Mouse (Mus musculus) liver, embryonic 15.5 days (tissue): ENCODE measurements at regions not wholly inside any gene's neighbourhood (a gene's known extent, or its start where the extent isn't known, plus 50 kb on each side); places are given as distances from the start of the nearest gene placed in this dataset.
A peak's percentile ranks its signal among the peaks of the same experiment; 100 is the strongest.

ENCODE experiments used
- ATAC-seq: fragments of 200-750 bp; cut with Nextera tagmentation; 2 replicates; pipeline ENCODE4 v1.8.0; 2017; ENCODE audit warnings: moderate number of reproducible peaks, mild to moderate bottlenecking, moderate library complexity; ENCODE audit not compliant: insufficient read depth
- H3K27ac ChIP-seq: fragments of 300-500 bp; sonication (generic); replicated peaks from 2 replicates; pipeline ENCODE4 v1.5.1; 2015; ENCODE audit warnings: mild to moderate bottlenecking, inconsistent platforms
- H3K27me3 ChIP-seq: fragments of 300-500 bp; sonication (generic); 2 replicates; pipeline ENCODE4 v1.6.1; 2015; ENCODE audit warnings: mild to moderate bottlenecking, inconsistent platforms
- H3K36me3 ChIP-seq: fragments of 300-500 bp; sonication (generic); replicated peaks from 2 replicates; pipeline ENCODE4 v1.6.1; 2015; ENCODE audit warnings: moderate library complexity, mild to moderate bottlenecking, inconsistent platforms
- H3K4me1 ChIP-seq: fragments of 300-500 bp; sonication (generic); replicated peaks from 2 replicates; pipeline ENCODE4 v1.6.1; 2015; ENCODE audit warnings: inconsistent platforms
- H3K4me2 ChIP-seq: fragments of 300-500 bp; sonication (generic); 2 replicates; pipeline ENCODE4 v1.6.1; 2015; ENCODE audit warnings: moderate library complexity, mild to moderate bottlenecking, inconsistent platforms
- H3K4me3 ChIP-seq: fragments of 300-500 bp; sonication (generic); replicated peaks from 2 replicates; pipeline ENCODE4 v1.5.1; 2015; ENCODE audit warnings: mild to moderate bottlenecking, inconsistent platforms
- H3K9ac ChIP-seq: fragments of 300-500 bp; sonication (generic); 2 replicates; pipeline ENCODE4 v1.6.1; 2015; ENCODE audit warnings: moderate library complexity, mild to moderate bottlenecking, inconsistent platforms
- H3K9me3 ChIP-seq: fragments of 300-500 bp; sonication (generic); replicated peaks from 2 replicates; pipeline ENCODE4 v1.6.1; 2016; ENCODE audit warnings: inconsistent platforms
- WGBS: fragments of 180-500 bp; shearing (Covaris S2); methylation state at CpG from one replicate; pipeline ENCODE4 v1.1.7; 2015; ENCODE audit warnings: mixed read lengths; ENCODE audit not compliant: insufficient replicate concordance; 5-methylcytosine and 5-hydroxymethylcytosine counted together

- H3K27me3 ChIP-seq: no peaks in the 10 kb centered on the region
- no peak overlapping the region for H3K4me2 ChIP-seq
- H3K4me1 ChIP-seq: no peaks in the 10 kb centered on the region
- no peak overlapping the region for H3K9ac ChIP-seq
- WGBS: 65% methylated on average over 7 of the region's 7 CpGs
- no peak overlapping the region for H3K27ac ChIP-seq
- H3K9me3 ChIP-seq: no peaks in the 10 kb centered on the region
- no peaks in the 10 kb centered on the region for H3K36me3 ChIP-seq
- H3K4me3 ChIP-seq: no peak overlapping the region
- no peak for ATAC-seq
Observed at GRCm38 (mm10) chr14:61796671-61797070, 189.4 kb downstream of the Kcnrg start.

GRCm38 (mm10) chr14:61803421-61803925 is 196.2 kb downstream of the Kcnrg start:
- H3K36me3 ChIP-seq: no peaks in the 10 kb centered on the region
- 23% methylated on average over 1 of the region's 1 CpGs for WGBS
- H3K4me1 ChIP-seq: no peaks in the 10 kb centered on the region
- H3K27me3 ChIP-seq: no peaks in the 10 kb centered on the region
- H3K4me3 ChIP-seq: no peak overlapping the region
- no peak overlapping the region for H3K9ac ChIP-seq
- H3K27ac ChIP-seq: no peak overlapping the region
- no peak for ATAC-seq
- H3K4me2 ChIP-seq: no peak overlapping the region
- no peaks in the 10 kb centered on the region for H3K9me3 ChIP-seq

- H3K27me3 ChIP-seq: no peaks in the 10 kb centered on the region
- H3K4me3 ChIP-seq: no peak overlapping the region
- no peaks in the 10 kb centered on the region for H3K9me3 ChIP-seq
- H3K9ac ChIP-seq: no peak overlapping the region
- H3K36me3 ChIP-seq: no peaks in the 10 kb centered on the region
- ATAC-seq: no peak
- no peak overlapping the region for H3K4me2 ChIP-seq
- no peak overlapping the region for H3K27ac ChIP-seq
- 61% methylated on average over 2 of the region's 2 CpGs for whole genome bisulfite sequencing
- H3K4me1 ChIP-seq: no peaks in the 10 kb centered on the region
Observed at GRCm38 (mm10) chr14:61805433-61805832, 198.2 kb downstream of the Kcnrg start.

- WGBS: 66% methylated on average over 9 of the region's 9 CpGs
- H3K4me3 ChIP-seq: no peak overlapping the region
- H3K4me1 ChIP-seq: no peaks in the 10 kb centered on the region
- no peak overlapping the region for H3K4me2 ChIP-seq
- no peaks in the 10 kb centered on the region for H3K36me3 ChIP-seq
- ATAC-seq: no peak
- H3K9ac ChIP-seq: no peak overlapping the region
- H3K27ac ChIP-seq: no peak overlapping the region
- no peaks in the 10 kb centered on the region for H3K9me3 ChIP-seq
- H3K27me3 ChIP-seq: no peaks in the 10 kb centered on the region
Observed at GRCm38 (mm10) chr14:61808193-61808592, 200.9 kb downstream of the Kcnrg start.

- H3K27ac ChIP-seq: no peak overlapping the region
- 63% methylated on average over 10 of the region's 10 CpGs for WGBS
Observed at GRCm38 (mm10) chr14:61809716-61810437, 202.6 kb downstream of the Kcnrg start.

GRCm38 (mm10) chr14:61810836-61811235 is 203.6 kb downstream of the Kcnrg start:
- H3K4me3 ChIP-seq: no peak overlapping the region
- no peaks in the 10 kb centered on the region for H3K9me3 ChIP-seq
- WGBS: 73% methylated on average over 5 of the region's 5 CpGs
- no peak overlapping the region for H3K9ac ChIP-seq
- no peaks in the 10 kb centered on the region for H3K27me3 ChIP-seq
- ATAC-seq: no peak
- no peaks in the 10 kb centered on the region for H3K36me3 ChIP-seq
- no peak overlapping the region for H3K4me2 ChIP-seq
- no peaks in the 10 kb centered on the region for H3K4me1 ChIP-seq
- H3K27ac ChIP-seq: no peak overlapping the region

More at GRCm38 (mm10) chr14:61809716-61810437, 202.6 kb downstream of the Kcnrg start:
- H3K4me3 ChIP-seq: no peak overlapping the region
- no peak overlapping the region for H3K4me2 ChIP-seq
- no peaks in the 10 kb centered on the region for H3K9me3 ChIP-seq
- no peaks in the 10 kb centered on the region for H3K36me3 ChIP-seq
- no peak for ATAC-seq
- no peaks in the 10 kb centered on the region for H3K4me1 ChIP-seq
- H3K27me3 ChIP-seq: no peaks in the 10 kb centered on the region
- H3K9ac ChIP-seq: no peak overlapping the region

GRCm38 (mm10) chr14:61817711-61818110 is 210.5 kb downstream of the Kcnrg start:
- H3K36me3 ChIP-seq: no peaks in the 10 kb centered on the region
- H3K4me3 ChIP-seq: no peak overlapping the region
- no peak overlapping the region for H3K9ac ChIP-seq
- no peak overlapping the region for H3K4me2 ChIP-seq
- H3K27ac ChIP-seq: no peak overlapping the region
- 0 out of 2 replicates have a peak, but pooled peaks have one; percentile 25 for ATAC-seq
- 0 out of 2 replicates have a peak, but pooled peaks cover 2% of the 10 kb centered on the region for H3K4me1 ChIP-seq
- no peaks in the 10 kb centered on the region for H3K27me3 ChIP-seq
- H3K9me3 ChIP-seq: no peaks in the 10 kb centered on the region
- 51% methylated on average over 11 of the region's 11 CpGs for WGBS

- 53% methylated on average over 2 of the region's 2 CpGs for WGBS
- H3K27ac ChIP-seq: no peak overlapping the region
- H3K27me3 ChIP-seq: no peaks in the 10 kb centered on the region
- H3K4me2 ChIP-seq: no peak overlapping the region
- no peaks in the 10 kb centered on the region for H3K36me3 ChIP-seq
- 0 out of 2 replicates have a peak, but pooled peaks cover 2% of the 10 kb centered on the region for H3K4me1 ChIP-seq
- no peak overlapping the region for H3K9ac ChIP-seq
- no peak for ATAC-seq
- no peaks in the 10 kb centered on the region for H3K9me3 ChIP-seq
- no peak overlapping the region for H3K4me3 ChIP-seq
Observed at GRCm38 (mm10) chr14:61818365-61818764, 211.1 kb downstream of the Kcnrg start.

GRCm38 (mm10) chr14:61819251-61819650 is 212.0 kb downstream of the Kcnrg start:
- no peak overlapping the region for H3K27ac ChIP-seq
- no peak overlapping the region for H3K9ac ChIP-seq
- H3K4me2 ChIP-seq: no peak overlapping the region
- H3K9me3 ChIP-seq: no peaks in the 10 kb centered on the region
- no peak overlapping the region for H3K4me3 ChIP-seq
- H3K27me3 ChIP-seq: no peaks in the 10 kb centered on the region
- 76% methylated on average over 2 of the region's 2 CpGs for whole genome bisulfite sequencing
- ATAC-seq: no peak
- H3K4me1 ChIP-seq: 0 out of 2 replicates have a peak, but pooled peaks cover 2% of the 10 kb centered on the region
- no peaks in the 10 kb centered on the region for H3K36me3 ChIP-seq

- Histone ChIP-seq H3K36me3 (no peaks in the 10 kb centered on the region), H3K4me1 (no peaks in the 10 kb centered on the region), H3K27ac (no peak overlapping the region; the same call in 1 of the 2 replicates), H3K4me3 (no peak overlapping the region), H3K9me3 (no peaks in the 10 kb centered on the region), H3K27me3 (no peaks in the 10 kb centered on the region), H3K9ac (no peak overlapping the region), H3K4me2 (no peak overlapping the region; the same call in 1 of the 2 replicates)
- no peak for ATAC-seq
- WGBS: 14% methylated on average over 8 of the region's 8 CpGs
Observed at GRCm38 (mm10) chr14:61834291-61834936, 227.2 kb downstream of the Kcnrg start.

GRCm38 (mm10) chr14:61835729-61836128 is 228.5 kb downstream of the Kcnrg start:
- Histone ChIP-seq H3K9ac (no peak overlapping the region), H3K36me3 (no peaks in the 10 kb centered on the region), H3K9me3 (no peaks in the 10 kb centered on the region), H3K4me2 (no peak overlapping the region), H3K27me3 (no peaks in the 10 kb centered on the region), H3K4me1 (no peaks in the 10 kb centered on the region), H3K27ac (no peak overlapping the region), H3K4me3 (no peak overlapping the region)
- 23% methylated on average over 6 of the region's 6 CpGs for WGBS
- no peak for ATAC-seq
